Mouse (Mus musculus) WW6 (cell line): ENCODE results near the gene Apoe.

Experiments
- DNase-seq: peaks from one replicate; pipeline ENCODE4 v3.0.0-alpha.2; 2013; ENCODE audit warnings: low read depth, low spot score

The Apoe gene

DNA sequence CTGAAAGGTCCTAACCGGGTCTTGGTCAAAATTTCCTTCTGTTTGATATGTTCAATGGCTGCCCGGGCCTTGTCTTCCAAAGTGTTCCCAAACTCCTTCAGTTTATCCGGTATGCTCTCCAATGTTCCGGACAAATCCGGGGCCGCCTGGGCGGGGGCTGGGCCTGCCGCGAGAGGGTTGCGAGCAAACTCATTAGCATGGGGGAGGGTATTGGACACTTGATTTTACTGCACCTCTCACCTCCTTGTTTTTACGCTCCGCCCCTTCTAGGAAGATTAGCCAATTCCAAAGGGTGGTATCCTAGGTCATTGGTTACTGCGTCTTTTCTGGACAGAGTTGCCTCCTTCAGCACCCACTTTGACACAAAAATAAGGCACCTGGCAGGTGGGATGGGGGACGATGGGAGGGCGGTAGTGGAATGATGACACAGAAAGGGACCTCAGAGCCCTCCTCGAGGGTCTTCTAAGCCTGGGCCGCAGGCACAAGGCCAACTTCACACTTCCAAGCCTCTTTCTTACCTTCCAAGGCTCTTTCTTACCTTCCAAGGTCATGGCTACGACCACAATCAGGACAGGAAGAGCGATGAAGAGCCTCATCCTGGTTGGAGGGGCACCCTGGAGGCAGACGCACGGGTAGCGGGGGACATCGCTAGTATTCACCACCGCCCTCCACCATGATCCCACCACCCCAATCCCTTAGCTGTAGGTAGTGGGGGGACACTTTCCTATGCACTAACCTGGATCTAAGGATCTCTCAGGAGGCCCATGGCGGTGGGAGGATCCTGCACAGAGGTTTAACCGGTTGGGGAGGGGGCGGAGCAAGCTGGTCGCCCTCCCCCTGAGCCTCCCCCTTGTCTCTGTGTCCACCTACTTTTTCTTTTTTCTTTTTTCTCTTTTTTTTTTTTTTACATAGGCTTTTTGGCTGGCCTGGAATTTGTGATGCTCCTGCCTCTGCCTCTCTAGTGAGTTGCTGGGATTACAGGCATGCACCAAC is 6.8 kb downstream of the Apoe start, which contains the start of gene Apoc1:
Gene Apoc1, minus strand, starts transcription at position 788 of the 993 bp plus-strand sequence.
- DNase-seq, result no peak

DNA sequence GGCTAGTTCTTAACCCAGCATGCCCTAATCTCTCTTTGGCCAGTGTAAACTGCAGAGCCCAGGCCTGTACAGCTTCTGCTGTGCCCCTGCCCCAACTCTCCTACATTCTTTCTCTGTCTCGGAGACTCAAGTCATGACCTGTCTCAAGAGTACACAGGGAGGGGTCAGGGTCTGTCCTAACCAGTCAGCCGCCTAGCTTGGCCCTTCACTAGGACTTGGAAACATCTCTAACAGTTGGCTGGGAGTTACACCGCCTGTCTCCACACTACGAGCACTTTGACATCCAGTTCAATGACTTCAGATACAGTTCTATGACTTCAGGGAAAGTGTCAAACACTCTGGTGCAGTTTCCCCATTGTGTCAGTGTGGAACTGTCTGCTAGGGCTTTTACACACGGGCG is 7.6 kb downstream of the Apoe start:
- DNase-seq, result no peak

DNA sequence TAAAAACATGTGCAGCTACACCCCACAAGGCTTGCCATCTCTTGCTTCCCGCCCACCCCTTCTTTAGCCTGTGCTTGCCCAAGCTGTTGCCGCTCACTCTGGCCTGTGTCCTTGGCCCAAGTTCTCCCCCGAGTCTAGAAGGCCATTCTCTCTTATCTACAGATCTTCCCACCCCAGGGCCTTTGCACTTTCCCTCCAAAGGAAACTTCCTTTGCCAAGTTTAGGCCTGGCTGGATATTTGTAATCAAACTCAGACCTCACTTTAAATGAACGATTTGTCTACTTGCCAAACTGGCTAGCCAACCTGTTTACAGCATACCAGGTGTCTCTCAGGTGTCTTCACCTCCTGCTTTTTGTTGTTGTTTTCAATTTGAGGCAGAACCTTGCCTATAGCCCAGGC is 8.1 kb downstream of the Apoe start:
- no peak for DNase-seq

DNA sequence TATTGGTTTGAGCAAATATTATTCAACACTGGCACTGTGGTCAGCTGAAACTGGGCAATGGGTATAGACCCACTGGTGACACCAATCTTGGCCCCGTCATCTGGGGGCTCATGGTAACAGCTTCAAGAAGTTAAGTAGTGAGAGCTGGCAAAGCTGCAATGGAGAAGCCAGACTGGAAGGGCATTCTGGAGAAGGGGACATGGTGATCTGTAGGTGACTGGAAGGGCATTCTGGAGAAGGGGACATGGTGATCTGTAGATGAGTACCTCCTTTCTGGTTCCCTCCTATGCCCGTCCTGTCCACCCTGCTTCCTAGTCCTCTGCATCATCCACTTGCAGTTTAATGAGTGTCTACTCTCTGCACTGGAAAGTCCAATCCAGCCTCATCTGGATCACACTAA is 10.4 kb downstream of the Apoe start:
- DNase-seq, result no peak

DNA sequence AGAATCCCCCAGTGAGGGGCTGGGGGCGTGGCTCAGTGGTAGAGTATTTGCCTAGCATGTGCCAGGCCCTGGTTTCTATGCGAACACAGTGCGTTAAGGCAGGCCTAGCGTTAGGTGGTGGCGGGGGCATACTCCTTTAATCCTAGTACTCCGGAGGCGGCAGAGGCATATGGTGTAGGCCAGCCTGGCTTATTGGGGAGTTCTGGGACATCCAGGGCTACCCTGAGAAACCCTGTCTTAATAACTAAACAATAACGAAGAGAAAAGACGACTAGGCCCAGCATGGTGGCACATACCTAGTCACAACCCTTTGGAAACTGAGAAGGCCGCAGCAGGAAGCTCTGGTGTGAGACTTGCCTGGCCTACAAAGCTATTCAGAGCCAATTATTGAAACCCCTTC is 10.9 kb downstream of the Apoe start:
- DNase-seq, result no peak

DNA sequence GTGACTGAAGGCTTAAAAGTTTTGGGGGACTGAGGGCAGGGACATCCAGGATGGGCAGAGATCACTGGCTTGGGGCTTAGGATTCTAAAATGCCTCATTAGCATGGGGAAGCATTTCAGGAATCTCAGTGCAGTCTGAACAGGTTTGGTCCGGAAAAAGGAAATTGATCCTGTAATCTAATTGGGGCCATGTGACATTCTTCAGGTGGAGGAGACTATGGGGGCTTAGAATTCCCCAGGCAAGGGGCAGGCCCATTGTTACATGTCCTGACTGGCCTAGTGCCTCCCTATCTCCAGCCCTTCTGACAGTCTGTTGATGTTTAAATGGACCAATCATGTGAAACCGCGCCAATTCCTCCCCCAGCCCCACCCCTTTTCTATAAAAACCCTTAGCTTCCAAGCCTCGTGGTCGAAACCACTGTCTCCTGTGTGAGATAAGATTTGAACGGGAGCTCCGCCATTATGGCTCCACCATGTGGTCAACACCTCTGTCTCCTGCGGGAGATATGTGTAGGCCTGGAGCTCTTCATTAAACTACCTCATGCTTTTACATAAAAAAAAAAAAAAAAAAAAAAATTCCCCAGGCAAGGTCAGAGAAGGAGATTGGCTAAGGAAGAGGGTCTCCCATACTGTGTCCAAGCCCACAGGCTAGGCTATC is 11.9 kb downstream of the Apoe start:
- peak; percentile 76 for DNase-seq

DNA sequence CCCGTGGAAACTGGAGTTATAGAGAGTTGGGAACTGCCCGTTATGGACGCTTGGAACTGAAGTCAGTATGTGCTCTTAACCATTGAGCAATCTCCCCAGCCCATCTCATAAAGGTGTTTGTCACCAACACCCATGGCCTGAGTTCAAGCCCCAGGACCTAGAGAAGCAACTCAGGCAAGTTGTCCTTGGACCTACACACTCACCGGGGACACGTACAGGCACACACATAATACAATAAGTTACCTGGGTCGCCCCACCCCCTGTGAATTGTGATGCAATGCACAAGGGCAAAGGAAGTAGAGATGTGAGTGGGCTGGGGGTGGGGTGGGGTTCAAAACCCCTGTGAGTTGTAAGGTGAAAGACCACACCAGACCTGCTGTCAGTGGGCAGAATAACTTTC is 12.5 kb downstream of the Apoe start:
- DNase-seq, result no peak

DNA sequence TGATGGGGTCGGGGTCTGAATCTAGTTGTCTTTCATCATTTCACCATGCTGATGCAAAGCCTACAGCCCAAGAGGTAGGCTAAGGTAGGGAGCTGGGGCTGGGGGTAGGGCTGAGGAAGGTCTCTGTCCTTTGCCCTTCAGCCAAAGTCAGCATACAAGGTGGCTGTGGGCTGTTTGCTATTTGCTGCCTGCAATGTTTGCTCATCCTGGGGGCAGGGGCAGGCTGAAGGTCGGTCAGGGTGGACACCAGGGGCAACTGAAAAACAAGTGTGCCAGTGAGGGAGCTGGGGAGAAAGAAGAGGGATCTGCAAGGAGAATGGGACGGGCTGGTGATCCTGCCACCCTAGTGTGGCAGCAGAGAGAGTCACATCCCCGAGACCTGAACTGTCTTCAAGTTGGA is 13.6 kb downstream of the Apoe start:
- DNase-seq, result no peak

DNA sequence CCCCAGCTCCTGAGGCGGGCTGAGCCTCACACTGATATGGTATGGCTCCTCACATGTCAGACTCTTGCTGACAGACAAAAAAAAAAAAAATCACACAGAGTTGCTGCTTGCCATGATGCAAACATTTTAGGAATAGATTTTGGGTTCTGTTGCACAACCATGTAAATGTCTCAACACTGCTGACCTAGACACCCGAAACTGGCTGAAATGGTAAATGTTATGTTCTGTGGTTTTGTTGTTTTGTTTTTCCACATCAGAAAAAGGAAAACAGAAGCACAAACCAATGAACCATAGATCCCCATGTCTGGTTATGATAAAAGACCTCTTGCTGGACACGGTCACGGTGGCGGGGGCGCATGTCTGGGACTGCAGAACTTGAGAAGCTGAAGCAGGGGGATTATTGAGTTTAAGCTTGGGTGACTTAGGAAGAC is 15.2 kb downstream of the Apoe start:
- no peak for DNase-seq

DNA sequence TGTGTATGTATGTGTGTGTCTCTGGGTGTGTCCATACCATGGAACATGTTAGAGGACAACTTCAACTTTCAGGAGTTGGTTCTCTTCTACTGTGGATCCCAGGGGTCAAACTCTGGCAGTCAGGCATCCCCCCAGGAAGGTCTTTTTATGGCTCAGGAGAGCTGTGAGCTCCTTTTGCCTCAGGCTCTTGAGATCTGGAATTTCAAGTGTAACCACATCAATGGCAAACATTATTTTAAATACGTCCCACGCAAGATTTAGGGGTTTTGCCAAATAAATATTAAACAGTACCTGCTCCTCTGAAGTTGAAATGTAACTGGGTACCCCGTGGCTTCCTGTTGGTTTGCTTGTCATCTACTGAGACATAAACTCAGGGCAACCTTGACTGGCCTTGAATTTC is 16.0 kb downstream of the Apoe start:
- no peak for DNase-seq

DNA sequence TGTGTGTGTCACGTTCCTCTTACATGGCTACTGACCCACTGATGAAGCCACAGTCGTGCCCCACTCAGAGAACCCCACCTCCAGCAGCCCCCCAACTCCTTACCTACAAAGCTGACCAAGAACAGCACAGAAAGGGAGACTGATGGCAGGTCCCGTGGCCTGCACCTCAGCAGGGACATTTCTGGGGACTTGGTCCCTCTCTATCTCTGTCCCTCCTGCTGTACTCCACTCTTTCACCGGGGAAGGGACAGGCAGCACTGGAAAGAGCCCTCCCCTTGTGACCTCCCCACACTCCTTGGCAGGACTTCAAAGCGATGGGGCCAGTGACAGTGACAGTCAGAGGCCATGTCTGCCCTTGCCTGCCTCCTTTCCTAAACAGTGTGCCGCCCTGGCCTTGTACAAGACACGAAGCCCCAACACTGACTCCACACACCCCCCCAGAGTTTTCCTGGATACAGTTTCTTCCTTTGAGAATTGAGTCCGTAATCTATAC is 17.7 kb downstream of the Apoe start, which contains the start of the genes Gm44805 and Apoc4:
Gene Gm44805, minus strand, starts transcription at position 222 of the 493 bp plus-strand sequence.
Gene Apoc4, minus strand, starts transcription at position 278 of the 493 bp plus-strand sequence.
- DNase-seq, result no peak

DNA sequence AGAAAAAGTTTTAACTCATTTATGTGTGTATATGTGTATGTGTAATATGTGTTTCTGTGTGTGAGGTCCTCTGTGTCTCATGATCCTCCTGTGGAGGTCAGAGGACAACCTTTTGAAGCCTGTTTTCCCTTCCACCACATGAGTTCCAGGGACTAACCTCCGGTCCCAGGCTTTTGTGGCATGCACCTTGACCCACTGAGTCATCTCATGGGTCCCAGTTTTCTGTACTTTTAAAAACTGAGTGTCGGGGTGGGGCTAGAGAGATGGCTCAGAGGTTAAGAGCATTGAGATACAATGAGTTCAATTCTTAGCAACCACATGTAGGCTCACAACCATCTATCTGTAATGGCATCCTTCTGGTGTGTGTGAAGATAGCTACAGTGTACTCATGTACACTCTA is 18.3 kb downstream of the Apoe start:
- no peak for DNase-seq

DNA sequence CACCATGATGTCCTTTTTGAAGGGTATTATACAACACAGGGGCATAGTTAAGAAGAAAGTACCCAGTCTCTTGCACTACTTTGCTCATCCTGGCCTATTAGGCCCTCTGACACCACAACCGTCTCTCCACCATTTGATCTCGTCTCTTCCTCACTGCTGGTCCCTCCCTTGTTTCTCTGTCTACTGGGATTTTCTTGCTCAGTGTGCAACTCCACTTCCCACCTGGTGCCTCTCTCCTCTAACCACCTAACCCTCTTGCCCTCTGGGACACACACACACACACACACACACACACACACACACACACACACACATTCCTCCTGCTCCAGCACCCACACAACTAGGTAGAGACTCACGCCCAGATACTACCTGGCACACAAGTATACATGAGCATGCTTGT is 20.1 kb downstream of the Apoe start:
- DNase-seq, result no peak

DNA sequence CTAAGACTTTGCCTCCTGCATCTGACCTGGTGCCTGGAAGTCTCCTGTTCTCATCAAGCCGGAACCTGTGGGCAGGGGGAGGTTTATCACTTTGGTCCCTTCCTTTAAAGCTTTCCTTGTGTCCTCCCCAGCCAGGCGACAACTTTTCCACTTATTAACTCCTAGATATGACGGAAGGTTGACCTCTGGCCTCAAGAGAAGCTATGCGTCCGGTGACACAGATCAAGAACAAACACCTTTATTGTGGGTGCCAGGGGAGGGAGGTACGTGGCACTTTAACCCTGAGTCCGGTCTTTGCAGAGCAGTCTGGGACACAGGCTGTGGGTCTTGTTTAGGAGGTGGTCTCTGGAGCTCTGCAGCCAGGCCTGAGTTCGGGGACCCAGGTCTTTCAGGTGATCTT is 21.1 kb downstream of the Apoe start, which contains the start of gene Apoc2:
Gene Apoc2, minus strand, starts transcription at position 70 of the 400 bp plus-strand sequence.
- DNase-seq, result no peak

DNA sequence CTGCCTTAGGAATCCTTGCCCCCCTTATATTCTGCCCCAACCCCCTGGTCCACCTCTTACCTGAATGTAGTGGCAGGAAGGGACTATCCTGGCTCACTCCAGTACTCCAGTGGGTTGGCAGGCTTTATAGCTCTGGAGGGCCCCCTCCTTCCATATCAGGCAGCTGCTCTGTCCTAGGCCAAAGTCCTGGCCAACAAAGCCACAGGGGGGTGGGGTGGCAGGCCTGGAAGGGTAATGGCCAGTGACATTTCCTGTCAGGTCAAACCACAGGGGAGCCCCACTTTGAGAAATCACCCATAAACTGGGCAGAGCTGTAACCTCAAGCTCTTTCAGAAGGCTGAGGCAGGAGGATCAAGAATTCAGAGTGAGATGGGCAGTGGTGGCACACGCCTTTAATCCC is 22.3 kb downstream of the Apoe start:
- DNase-seq, result no peak

DNA sequence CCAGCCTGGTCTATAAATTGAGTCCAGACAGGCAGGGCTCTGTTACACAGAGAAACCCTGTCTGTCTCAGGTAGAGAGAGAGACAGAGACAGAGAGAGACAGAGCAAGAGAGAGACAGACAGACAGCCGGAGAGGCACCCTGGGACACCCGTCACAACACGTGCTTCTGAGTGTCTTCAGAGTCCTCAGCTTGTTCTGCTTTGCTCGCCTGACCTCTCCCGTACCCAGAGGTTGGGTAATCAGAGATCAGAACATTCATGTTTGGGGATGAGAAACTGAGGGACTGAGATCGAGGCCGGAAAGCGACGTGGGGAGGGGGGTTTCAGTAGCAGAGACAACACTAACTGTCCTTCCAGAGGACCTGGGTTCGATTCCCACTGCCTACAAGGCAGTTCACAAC is 23.2 kb downstream of the Apoe start:
- DNase-seq, result no peak

DNA sequence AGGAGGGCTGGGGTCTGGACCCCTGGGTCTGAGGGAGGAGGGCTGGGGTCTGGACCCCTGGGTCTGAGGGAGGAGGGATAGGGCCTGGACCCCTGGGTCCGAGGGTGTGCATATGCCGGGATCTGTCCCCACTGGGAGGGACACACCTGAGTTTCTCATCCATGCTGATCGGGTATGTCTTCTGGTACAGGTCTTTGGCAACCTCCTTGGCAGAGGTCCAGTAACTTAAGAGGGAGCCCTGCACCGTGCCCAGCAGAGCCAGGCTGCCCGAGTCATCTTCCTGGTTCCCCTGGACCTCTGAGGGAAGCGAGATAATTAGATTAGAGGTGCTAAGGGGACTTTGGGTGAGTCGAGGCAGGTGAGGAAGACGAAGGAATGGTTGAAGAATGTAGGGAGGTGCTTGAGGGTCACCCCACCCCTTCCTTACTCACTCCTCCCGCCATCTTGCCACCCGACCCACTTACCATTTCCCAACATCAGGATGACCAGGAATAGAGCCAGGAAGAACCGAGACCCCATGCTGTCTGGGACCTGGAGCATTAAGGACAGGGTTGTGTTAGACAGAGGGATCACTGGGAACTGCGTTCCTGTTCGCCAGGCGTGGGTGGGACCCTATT is 25.8 kb downstream of the Apoe start:
- no peak for DNase-seq

DNA sequence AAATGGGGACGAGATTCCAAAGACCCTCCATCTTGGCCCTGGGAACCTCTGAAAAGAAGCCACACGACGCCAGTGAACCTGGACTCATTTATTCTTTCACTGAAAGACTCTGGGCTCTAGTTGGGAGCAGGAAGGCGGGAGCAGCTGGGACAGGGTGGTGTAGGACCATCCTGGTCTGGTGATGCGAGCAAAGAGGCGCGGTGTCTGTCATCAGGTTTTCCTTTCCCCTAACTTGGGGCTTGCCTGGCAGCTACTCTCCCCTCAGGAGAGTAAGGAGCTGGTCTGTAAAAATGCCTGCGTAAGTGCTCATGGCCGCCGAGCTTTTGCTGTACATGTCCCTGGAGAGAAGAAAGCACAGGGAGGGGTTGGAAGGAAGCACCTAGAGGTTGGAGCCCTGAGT is 27.5 kb downstream of the Apoe start:
- DNase-seq, result no peak

DNA sequence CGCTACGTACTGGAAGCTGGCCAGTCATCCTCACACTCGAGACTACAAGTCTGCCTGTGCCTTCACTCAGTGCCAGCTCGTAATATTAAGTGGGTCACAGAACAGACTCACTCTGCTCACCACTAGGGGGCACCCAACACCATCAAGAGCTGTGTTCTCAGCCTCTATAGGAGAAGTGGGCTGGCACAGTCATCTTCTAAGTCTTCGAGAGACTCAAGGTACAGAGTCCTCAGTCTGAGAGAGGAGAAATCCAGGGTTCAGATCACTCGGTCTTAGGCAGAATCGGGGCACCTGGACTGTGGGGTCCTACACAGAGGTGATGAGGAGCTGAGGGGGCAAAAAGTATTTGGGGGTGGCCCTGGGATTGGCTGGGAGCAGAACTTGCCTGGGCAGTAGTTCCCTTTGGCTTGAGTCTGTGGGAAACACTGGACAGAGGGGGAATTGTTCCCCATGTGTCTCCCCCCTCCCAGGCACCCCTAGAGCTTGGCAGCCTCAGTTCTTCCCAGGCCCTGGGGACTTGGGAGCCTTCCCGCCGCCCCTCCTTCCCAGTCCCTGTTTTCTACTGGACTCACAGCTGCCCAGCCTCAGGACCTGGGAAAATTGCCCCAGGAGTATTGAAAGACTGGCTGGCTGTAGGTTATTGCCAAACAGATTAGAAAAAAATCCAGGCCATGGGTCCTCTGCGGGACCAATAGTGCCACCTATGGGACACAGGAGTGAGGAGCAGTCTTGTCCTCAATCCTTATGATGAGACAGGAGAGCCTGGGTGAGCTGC is 29.9 kb downstream of the Apoe start:
- DNase-seq, result peak; percentile 77

DNA sequence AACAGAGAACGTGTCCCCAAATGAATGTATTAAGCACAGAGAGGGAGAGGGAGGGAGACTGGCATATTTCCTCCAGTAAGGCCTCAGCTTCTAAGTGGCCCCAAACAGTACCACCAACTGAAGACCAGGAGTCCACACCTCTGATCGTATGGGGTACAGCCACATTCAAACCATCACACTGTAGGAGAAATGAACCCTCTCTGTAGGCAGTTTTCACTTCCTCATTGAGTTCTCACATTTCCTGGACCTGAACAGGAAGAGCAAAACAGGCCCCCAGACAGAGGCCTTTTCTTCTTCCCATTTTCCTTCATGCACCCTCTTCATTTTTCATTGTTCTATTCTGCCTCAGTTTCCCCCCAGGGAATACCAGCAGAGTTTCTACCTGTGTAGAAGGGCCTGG is 31.6 kb downstream of the Apoe start:
- DNase-seq, result no peak

DNA sequence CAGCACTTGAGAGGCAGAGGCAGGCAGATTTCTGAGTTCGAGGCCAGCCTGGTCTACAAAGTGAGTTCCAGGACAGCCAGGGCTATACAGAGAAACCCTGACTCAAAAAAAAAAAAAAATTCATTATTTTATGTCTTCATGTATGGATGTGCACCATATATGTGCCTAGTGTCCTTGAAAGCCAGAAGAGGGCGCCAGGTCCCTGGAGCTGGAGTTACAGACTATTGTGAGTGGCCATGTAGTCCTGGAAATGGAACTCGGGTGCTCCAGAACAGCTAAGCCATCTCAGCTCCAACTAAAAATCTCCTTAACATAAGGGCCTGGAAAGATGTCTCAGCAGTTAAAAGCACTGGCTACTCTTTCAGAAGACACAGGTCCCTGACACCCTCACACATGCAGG is 32.2 kb downstream of the Apoe start:
- DNase-seq, result no peak
